Mouse (Mus musculus): ENCODE measurements at regions not wholly inside any gene's neighbourhood (a gene's known extent, or its start where the extent isn't known, plus 50 kb on each side); places are given as distances from the start of the nearest gene placed in this dataset.
"Not testable (repeated sequence)": the region's sequence is repeated elsewhere in the genome, so short reads cannot be mapped to it uniquely, and the experiment has no call there.

GRCm38 (mm10) chr10:117502135-117502534, 122.3 kb upstream of the Cpsf6 start:
- intact Hi-C loops (cut with DNase I) = no loop called here

DNA sequence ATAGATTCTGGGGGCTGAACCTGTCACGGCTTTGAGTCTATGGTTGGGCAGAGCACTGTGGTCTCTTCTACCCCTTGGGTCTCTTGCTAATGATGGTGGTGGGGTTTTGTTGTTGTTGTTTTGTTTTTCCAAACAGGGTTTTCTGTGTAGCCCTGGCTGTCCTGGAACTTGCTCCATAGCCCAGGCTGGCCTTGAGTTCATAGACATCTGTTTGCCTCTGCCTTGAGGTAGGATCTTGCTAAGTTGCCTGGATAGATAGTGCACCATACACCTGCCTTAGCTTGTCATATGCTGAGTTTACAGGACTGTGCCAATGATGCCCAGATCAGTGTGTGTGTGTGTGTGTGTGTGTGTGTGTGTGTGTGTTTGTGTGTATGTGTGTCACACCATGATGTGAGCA, 121.6 kb upstream of the Cpsf6 start:
- intact Hi-C loops (cut with DNase I) = no loop called here

DNA sequence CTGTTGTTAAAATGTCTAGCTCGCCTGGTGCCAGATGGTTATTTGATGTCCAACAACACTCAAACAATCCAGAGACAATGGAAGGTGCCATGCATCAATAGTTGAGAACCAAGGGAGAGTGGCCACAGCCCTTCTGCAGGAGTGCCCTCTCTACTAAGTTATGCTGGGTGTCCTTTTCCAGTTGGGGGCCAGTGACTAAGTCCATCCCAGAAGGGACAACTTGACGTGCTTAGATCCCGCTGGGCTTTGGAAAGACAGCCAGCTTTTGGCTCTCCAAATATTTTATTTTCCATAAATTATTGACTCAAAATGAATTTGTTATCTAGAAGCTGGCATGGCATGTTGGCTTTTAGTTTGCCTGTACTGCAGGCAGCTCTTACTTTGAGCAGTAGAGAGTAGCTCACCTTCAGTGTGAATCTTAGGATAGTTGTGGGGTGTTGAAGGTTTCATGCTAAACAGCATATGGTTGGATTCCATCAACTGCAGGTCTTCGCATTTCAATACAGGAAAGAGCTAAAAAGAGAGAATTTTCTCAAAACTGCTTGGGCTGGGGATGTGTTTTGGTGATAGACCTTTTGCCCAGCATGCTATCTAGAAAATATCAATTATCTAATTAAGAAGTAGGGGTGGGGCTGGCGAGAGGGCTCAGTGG, 120.8 kb upstream of the Cpsf6 start:
- intact Hi-C loops (cut with DNase I) = no loop called here

- intact Hi-C loops (cut with DNase I) = no loop called here
Observed at GRCm38 (mm10) chr10:117499864-117500453, 120.1 kb upstream of the Cpsf6 start.

GRCm38 (mm10) chr10:117499177-117499863, 119.5 kb upstream of the Cpsf6 start:
- intact Hi-C loops (cut with DNase I) = no loop called here

DNA sequence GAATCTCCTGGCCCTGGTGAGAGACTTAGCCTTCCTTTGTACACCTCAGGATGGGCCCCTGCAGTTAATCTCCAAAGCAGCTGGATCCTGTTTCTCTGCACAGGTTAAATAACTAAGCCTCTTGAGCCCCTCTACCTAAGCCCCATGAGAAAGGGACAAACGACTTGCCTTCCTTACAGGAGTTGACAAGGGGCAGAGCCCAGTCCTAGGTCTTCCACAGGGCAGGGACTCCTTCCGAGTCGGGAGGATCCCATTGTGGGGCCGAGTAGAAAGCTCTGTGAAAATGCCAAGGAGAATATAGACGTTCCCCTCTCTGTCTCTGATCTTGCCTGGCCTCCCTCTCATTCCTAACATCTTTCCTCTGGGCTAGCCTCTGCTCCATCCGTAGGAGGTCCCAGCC, 118.7 kb upstream of the Cpsf6 start:
- intact Hi-C loops (cut with DNase I) = no loop called here

DNA sequence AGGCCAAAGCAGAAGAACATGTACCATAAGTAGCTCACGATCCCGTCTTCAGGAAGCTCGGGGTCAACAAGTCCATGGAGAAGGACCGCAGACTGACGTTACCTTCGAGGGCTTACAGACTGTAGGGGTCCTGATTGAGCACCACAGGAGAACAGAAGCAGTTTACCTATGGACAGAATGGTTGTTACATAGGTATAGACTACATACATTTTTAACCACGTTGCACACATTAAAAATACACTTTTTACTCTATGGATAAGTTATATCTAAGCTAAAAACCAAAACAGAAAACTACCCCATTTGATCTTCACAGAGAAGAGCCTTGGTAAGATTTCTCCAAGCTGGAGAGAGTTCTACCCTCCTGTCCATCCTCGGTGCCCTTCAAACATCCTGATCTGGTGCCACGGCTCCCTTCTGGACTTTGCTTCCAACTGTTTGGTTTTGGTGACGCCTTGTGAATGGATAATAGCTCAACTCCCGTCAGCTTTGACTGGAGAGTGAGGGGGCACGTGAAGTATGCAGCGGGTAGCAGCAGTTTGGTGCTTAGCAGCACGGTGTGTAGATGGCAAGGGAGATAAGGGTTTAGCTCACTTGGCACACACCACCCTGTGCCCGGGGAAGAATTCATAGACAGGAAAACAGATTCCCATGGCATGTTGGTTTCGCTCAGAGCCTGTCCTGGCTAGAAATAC, 117.9 kb upstream of the Cpsf6 start:
- intact Hi-C loops (cut with DNase I) = no loop called here

GRCm38 (mm10) chr10:117497082-117497481, 117.3 kb upstream of the Cpsf6 start:
- intact Hi-C loops (cut with DNase I) = not testable (repeated sequence)

- intact Hi-C loops (cut with DNase I) = no loop called here
Observed at GRCm38 (mm10) chr10:117496064-117497011, 116.5 kb upstream of the Cpsf6 start.

GRCm38 (mm10) chr10:117494171-117494701, 114.4 kb upstream of the Cpsf6 start:
- intact Hi-C loops (cut with DNase I) = no loop called here

GRCm38 (mm10) chr10:117493824-117494121, 114.0 kb upstream of the Cpsf6 start:
- intact Hi-C loops (cut with DNase I) = no loop called here

GRCm38 (mm10) chr10:117493091-117493823, 113.4 kb upstream of the Cpsf6 start:
- intact Hi-C loops (cut with DNase I) = no loop called here

GRCm38 (mm10) chr10:117492391-117492990, 112.7 kb upstream of the Cpsf6 start:
- intact Hi-C loops (cut with DNase I) = no loop called here

DNA sequence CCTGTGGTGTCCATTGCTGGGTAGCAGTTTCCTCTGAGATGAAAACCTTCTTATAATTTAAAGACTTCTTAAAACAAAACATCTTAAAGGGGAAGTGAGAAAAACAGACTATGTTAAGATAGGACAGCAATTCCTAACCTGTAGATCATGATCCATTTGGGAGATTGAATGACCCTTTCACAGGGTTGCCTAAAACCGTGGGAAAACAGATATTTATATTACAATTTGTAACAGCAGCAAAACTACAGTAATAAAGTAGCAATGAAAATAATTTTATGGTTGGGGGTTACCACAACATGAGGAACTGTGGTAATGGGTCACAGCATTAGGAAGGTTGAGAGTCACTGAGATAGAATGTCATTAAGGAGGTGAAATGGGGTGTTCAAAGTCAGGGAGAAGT, 111.9 kb upstream of the Cpsf6 start:
- intact Hi-C loops (cut with DNase I) = no loop called here

GRCm38 (mm10) chr10:117490851-117491595, 111.2 kb upstream of the Cpsf6 start:
- intact Hi-C loops (cut with DNase I) = no loop called here

DNA sequence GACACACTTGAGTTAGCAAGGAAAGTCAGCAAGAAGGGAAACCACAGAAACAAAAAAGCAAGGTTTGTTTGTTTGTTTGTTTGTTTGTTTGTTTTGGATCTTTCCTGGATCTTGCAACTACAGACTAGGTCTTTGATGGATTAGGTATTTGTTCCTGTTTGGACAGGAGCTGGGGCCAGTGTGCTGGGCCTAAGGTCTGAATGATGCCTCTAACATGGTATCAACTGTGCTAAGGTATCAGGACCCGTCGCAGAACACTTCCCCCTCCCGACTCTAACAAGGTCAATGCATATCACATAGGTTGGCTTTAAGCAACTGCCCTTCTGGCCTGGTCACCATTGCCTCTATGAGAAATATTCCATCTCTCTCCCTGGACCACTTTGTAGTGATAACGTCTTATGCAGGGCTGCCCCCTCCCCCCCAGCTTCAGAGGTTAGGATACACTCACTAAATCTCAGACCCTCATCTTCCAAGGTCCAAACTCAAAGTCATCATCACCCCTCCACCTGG, 103.3 kb upstream of the Cpsf6 start:
- intact Hi-C loops (cut with DNase I) = no loop called here

- intact Hi-C loops (cut with DNase I) = no loop called here
Observed at GRCm38 (mm10) chr10:117482361-117482760, 102.5 kb upstream of the Cpsf6 start.

DNA sequence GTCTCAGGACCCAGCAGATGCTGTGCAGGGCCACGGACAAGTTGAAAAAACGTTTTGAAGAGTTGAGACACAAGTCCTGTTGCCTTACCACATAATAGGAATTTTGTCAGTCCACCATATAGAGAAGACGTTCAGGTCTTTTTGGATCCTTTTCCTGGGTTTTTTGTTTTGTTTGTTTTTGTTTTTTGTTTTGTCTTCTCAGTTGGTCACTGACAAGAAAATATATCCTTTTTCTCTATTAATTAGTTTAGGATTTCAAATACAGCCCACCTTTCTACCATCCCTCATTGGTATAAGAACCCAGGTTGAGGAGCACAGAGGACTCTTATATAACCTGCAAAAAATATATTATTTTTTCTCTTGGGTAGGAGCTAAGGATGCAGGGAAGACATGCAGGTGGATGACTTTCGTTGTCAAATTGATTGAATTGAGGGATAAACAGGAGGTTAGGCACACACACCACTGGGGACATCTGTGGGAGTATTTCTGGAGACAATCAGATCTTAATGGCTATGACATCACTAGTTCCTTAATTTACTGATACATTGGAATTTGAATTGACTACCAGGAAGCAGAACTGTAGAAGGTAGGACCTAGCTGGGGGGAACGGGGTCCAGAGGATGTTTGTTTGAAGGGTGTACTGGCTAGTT, 101.7 kb upstream of the Cpsf6 start:
- intact Hi-C loops (cut with DNase I) = no loop called here
